Mouse (Mus musculus): Measurements from ENCODE around the gene Cacnb1. TPM values are rescaled to one million over a fixed set of nuclear protein-coding genes. Genes with fewer than 3 reads are reported as not detected.

Gene Cacnb1
- total RNA-seq, 2 experiments from 2014 or later, result 100 to 104 TPM

DNA sequence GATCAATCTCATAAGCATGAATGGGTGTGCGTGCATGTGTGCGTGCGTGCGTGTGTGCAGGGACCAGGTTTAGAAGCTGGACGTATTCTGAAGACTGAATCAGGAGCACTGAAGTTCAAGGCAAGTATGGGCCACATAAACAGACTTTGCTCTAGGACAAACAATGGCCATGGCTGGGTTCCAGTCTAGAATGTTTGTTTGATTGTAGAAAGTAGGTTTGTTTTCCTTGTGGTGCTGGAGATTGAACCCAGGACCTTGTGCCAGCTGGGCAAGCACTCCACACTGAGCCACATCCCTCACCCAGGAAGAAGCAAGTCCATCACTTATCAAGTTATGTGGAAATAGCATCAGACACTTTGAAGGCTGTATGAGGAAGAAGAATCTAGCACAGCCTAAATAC is 6.7 kb downstream of the Cacnb1 start:
- no peak for DNase-seq
- intact Hi-C loops (cut with DNase I), result no loop called here

DNA sequence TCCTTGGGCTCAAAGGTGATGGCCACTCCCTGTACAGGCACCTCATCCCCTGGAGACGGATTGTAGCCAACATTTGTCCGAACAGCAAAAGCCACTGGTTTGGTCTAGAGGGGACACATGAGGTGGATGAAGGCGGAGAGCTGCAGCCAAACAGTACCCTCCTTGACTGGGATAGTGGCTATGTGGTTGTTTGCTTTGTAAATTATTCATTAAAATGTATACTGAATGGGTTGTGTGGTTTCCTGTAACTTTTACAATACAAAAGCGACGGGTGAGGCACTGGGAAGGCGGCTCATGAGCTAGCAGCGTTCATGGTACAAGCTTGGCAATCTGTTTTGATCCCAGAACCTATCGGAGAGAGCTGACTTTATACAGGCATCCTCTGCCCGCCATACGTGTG is 10.0 kb downstream of the Cacnb1 start:
- intact Hi-C loops (cut with DNase I), result no loop called here
- no peak for DNase-seq

DNA sequence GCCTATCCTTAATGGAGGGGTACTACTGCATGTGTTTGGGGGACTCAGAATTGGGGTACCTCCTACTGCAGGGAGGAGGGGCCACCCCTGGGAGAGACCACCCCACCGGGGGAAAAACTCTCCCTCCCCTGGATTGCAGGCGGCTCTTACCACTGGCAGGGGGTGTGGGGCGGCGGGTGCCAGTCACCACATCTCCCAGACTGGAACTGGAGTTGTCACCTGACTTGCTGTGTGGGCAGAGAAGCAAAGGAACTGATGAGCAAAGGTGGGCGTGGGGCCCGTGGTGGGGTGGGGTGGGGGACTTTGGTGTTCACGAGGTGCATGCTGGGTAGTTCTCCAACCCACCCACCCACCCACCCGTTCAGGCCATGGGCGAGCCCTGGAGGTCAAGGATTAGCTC is 11.1 kb downstream of the Cacnb1 start:
- intact Hi-C loops (cut with DNase I), result no loop called here
- no peak for DNase-seq

DNA sequence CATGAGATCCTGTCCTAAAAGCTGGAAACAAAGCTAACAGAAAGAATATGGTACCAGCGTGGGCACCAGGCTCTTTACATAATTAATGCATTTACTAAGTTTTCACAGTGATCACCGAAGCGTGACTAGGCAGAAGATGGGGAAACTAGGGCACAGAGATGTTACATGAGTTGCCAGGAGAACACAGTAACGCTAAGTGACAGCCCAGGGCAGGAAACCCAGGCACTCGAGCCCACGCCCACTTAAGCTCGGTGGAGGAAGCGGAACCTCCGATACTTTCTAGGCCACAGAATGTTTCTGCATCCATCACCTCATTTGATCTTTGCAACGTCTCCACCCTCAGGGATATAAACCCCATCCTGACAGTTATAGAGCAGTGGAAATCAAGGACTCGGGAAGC is 14.7 kb downstream of the Cacnb1 start:
- intact Hi-C loops (cut with DNase I), result no loop called here
- no peak for DNase-seq

DNA sequence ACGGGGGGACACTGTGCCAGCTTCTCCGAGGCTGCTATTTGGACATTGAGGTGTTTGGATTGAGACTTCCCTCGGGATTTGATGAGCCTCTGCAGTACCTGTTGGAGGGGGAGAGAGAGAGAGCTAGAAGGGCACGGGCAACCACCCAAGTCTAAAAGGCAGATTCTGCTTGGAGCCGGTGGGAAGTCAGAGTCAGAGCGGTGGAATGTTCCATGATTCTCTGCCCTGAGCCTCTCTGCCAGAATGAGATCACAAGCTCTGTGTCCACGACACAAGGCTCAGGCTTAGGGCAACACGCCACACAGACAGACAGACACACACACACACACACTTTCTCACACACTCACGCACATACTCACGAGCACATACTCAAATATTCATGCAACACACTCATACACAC is 17.1 kb downstream of the Cacnb1 start:
- no peak for DNase-seq
- intact Hi-C loops (cut with DNase I), result no loop called here

DNA sequence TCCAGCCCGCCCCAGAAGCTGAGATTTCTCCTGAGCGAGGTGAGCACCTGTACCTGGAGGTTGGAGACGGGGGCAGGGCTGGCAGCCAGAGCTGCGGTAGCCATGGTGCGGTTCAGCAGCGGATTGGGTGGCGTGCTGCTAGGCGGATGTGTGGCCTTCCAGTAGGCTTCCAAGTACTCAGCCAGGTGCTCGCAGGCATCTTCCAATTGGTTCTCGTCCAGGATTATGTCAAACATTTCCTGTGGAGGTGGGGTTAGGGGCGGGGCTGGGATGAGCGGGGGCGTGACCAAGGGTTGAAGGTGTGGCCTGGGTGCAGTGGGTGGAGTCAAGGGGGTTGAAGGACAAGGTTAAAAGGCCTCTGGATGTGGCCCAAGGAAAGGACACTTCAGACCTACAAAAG is 17.8 kb downstream of the Cacnb1 start:
- intact Hi-C loops (cut with DNase I), result no loop called here
- no peak for DNase-seq

DNA sequence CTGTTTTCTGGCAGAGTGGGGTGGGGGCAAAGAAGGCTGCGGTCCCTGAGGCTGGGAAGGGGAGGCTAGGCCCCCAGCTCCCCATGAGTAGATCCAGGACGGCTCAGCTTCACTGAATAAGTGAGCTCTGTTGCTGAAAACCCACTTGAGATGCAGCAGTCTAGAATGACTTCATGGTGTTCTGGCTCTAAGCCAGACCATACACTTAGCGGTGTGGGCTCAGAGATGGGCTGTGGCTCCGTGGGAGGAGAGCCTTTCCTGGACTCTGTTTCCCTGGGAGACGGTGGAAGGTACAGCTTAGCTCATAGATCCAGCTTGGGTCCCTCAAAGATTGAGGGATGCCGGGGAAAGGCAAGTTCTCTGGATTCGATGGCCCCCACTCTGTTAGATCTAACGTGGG is 18.7 kb downstream of the Cacnb1 start:
- DNase-seq, result no peak
- intact Hi-C loops (cut with DNase I), result no loop called here

DNA sequence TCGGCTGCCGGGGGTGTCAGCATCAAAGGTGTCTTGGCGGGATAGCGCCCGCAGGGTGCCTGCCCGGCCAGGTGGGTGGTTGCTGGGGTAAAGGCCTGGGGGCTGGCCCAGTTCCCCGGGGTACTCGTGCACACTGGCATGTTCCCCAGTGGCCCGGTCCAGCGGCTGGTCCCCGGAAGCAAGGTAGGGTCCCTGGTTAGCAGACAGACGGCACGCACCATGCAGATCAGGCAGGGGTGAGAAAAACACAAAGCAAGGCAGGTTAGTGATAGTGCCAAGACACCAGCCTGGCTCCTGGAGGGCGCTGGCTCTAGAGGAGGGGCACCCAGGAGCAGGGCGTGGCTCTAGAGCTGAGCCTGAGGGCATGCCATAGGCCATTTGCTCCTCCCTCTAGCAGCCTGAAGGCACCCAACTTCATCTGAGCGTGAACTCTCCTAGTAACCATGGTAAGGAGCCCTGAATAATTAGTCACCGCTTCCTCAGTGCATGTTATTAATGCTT is 19.6 kb downstream of the Cacnb1 start:
- DNase-seq, result no peak
- intact Hi-C loops (cut with DNase I), result no loop called here

DNA sequence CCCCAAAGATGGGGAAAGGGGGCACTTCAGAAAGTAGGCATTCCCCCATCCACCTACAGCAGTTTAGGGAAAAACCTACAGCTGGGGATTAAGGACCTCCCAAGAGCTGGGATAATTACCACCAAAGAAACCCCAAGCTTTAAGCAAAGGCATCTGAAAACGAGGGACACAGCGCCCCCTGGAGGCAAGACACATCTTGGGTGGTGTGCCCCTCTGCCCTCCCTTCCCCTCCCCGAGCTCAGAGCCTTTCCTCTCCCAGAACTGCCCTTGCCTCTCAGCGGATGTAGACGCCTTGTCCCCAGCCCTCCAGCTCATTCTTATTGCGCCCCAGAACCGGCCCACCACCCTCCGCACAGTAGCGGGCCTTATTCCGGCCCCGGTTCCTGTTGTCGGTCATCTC is 20.2 kb downstream of the Cacnb1 start:
- intact Hi-C loops (cut with DNase I), result no loop called here
- peak; percentile 89 for DNase-seq

DNA sequence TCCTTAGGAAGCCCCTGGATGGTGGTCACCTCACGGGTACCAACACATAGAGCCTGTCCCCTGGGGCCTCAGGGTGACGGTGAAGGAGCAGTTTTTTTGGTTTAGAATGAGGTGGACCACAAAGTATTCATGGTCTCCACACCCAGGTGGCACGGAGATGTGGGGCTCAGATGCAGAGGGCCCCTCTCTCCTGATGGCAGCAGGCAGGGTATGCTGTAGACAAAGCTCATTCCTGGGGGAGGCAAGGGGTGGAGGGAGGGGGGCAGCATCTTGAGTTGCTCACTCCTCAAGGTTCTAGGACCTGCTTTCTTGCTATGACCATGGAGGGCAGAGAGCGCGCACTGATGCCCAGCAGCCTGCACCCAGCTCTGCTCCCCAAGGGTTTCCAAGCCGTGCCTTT is 20.8 kb downstream of the Cacnb1 start:
- intact Hi-C loops (cut with DNase I), result no loop called here
- DNase-seq, result no peak

DNA sequence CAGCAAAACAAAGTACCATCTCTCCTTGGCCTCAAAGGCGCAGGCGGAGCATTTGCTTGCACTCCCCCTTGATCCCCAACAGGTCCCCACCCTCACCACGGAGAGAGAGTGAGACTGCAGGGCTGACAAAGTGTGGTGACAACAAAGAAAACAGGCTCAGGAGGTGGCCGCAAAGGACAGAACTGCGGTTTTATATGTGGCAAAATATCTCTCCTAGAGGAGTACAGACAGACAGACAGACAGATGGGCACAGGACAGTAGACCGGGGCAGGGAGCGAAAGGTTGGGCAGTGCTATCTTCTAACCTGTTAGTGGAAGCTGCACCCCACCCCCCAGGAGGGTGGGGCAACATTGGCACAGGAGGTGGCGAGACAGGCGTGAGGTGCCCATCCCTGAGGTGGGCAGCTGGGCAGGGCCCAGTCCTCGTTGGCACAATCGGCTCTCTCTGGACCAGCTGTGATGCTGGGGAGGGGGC is 21.4 kb downstream of the Cacnb1 start:
- intact Hi-C loops (cut with DNase I), result no loop called here
- DNase-seq, result no peak

DNA sequence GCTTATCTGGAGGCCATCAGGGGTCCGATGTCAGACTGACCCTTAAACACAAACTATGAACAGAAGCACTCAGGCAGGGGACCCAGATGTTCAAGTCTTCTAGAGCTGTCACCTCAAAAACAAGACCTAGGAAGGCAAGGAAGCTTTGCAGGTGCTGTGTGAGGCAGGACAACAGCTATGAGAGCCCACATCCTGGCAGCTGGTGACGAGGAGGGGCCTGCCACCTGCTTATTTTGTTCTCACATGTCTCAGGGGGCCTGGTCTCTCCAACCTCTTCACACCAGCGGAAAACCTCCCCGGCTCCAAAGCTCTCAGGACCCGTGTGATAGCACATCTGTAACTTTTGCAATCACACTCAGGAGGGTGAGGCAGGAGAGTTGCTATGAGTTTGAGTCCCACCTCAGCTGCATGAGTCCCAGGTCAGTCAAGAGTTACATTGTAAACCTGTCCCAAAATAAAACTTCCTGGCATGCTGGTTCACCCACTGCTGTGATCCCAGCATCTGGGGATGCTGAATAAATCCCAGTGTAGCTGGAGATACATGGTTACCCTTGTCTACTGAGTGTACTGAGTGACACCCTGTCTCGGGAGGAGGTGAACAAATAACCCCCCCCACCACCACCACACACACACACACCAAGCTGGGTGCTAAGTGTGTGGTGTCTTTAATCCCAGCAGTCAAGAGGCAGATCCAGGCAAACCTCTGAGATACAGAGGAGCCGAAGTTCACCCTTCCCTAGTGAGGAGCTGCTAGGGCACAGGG is 22.3 kb downstream of the Cacnb1 start:
- intact Hi-C loops (cut with DNase I), result no loop called here
- DNase-seq, result no peak

DNA sequence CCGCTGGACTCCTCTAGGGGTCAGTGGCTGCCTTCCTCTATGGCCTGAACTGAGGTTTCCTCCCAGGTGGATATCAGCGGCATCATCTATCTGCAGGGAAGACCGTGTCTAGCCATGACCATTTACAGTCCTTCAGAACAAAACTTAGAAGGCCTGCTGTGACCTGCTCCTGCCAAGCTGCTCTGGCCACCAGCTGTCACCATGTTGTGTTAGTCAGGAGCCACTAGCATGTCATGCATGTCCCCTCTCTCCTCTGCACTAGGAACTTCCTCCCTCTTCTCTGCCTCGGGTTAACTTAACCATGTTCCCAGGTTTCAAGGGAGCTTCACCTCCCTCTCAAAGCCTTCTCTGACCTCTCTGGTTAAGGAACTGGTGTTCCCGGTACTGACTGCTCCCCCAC is 23.1 kb downstream of the Cacnb1 start:
- intact Hi-C loops (cut with DNase I), result no loop called here
- DNase-seq, result no peak

DNA sequence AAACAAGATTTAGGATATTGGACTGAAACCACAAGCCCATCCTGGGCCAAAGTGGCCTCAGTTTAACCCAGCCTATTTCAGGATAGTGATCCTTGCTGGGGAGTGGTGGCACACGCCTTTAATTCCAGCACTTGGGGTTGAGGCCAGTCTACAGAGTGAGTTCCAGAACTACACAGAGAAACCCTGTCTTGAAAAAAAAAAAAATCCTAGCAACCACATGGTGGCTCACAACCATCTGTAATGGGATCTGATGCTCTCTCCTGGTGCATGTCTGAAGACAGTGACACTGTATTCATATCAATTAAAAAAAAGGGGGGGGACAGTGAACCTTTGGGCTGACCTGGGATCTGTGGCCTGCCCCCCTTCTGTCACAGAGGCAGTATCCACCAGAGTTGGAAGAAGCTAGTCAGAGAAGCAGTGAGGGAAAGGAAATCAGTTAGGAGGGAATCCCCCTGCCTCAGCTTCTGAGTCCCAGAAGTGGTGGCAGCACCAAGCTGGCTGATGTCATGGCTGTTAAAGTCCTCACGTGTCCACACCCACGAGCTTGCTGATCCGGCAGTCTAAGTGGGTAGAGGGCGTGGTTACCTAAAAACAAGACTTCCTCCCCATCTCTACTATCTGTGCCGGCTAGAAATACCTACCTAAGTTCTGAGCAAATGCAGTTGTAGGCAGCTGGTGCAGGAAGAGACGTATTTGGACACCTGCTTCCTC is 23.8 kb downstream of the Cacnb1 start:
- intact Hi-C loops (cut with DNase I), result no loop called here
- no peak for DNase-seq

DNA sequence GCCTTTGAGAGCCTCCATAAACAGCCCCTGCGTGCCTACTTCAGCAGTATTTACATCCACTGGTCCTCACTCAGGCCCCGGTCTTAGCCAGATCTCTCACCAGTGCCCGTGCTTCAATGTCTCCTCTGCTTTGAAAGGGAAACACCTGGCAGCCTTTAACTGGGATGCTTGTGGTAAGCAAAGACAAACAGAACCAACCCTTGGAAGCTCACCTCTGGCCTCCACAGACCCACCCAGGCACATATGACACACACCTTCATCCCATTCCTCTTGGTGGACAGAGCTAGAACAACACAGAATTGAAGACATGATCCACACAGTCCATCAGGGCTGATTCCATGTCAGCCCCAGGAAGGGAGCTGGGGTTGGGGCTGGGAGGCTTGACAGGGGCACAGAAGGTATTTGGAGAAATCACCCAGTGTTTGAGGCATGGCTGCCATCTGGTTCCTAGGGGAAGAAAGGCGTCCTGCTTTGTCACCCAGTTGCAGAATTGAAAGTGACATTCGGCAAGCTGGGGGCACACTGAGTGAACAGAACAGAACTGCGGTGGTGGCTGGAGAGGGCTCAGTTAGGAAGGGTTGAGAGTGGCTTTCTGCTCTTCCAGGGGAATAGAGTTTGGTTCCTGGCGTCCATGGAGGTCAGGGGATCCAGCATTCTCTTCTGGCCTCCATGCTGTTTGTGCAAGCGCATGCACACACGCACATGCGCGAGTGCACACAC is 24.6 kb downstream of the Cacnb1 start:
- intact Hi-C loops (cut with DNase I), result no loop called here
- no peak for DNase-seq

DNA sequence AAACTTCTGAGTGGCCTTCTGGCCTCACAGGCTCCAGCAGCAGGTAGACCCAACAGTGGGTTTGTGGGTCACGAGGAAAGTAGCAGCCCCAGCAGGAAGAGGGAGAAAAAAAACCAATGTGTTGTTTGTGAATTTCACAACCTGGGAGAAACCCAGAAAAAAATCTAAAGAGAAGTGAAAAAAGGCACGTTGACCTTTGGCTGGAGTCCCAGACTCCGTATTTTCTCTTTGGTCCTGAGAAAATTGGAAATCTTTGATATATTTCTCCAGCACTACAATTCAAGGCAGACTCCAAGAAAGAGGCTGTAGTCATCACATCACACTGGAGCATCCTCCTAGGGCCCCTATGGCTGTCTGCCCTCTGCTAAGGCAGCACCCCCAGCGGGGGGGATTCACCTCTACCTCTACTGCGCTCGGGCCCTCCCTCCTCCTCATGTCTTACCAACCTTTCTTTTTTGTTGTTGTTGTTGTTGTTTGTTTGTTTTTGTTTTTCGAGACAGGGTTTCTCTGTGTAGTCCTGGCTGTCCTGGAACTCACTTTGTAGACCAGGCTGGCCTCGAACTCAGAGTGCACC is 25.4 kb downstream of the Cacnb1 start:
- DNase-seq, result no peak

DNA sequence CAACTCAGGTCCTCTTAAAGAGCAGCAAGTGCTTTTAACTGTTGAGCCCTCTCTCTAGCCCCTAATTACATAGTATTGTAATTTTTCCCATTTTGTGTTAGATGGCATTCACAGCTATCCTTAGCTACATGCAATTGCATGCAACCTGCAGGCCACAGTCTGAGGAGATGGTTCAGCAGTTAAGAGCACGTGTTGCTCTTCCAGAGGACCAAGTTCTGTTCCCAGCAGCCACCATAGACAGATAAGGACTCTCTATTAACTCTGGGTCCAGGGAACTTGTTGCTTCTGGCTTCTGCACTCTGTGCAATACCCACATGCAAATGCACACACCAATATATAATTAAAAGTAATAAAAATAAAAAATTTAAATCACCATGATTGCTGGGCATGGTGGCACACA is 26.1 kb downstream of the Cacnb1 start:
- no peak for DNase-seq
- intact Hi-C loops (cut with DNase I), result no loop called here

More for the DNA sequence above, 25.4 kb downstream of the Cacnb1 start:
- intact Hi-C loops (cut with DNase I), result no loop called here

DNA sequence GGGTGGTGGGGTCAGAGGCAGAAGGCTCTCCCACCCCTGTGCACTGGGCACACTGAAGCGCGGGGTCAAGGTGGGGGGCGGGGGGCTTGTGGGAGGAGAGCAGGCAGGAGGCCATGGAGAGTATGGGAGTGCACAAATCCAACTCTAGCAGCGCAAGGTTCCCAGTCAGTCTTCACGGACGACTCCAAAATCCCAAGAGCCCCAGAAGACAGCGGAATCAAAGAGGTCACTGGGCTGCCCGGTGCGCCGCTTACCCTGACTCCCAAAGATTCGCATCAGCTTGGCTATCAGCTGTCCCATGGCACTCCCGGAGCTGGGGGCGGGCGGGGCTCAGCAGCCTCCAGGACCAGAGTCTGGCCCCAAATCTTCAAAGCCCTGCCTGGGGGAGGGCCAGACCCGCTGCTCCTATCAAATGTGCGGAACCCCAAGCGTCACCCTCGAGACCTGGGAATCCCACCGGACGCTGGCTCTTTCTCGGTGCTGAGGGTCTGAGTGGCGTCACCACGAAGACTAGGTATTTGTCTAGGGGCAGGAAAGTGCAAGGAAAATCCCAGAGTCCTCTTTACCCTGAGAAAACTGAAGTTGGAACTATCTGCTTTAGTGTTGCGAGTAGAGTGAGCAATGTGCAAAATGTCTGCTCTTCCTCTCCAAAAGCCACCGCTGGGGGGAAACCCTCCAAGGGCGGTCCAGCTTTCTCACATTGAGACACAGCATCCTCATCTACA is 27.1 kb downstream of the Cacnb1 start, which contains the start of gene Arl5c:
Arl5c (minus strand) TSS at position 618 of the 725 bp plus-strand sequence.
- intact Hi-C loops (cut with DNase I), result no loop called here
- no peak for DNase-seq

DNA sequence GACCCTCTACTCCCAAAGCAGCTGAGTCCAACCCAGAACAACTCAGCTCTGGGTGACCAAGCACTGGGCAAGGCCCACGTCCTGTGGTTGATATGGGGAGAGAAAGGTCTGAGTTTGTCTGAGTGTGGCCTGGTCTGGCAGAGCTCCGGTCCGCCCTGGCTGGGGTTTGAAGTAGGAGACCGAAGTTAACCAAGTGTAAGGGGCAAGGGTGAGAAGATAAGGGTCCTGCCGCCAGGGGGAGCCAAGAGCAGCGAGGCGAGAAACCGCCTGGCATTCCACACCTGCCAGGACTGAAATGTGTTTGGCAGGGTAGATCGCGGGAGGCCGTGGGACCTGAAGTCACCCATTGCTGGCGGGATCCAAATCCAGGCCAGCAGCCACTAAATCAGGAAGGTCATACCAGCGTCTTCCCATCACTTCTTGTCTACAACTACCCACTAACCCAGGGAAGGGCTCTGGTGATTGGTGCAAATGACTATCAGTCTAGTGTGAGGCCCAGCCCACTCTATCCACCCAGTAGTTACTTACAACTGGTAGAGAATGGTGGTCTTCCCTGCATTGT is 28.2 kb downstream of the Cacnb1 start:
- peak; percentile 72 for DNase-seq
- intact Hi-C loops (cut with DNase I), result no loop called here

DNA sequence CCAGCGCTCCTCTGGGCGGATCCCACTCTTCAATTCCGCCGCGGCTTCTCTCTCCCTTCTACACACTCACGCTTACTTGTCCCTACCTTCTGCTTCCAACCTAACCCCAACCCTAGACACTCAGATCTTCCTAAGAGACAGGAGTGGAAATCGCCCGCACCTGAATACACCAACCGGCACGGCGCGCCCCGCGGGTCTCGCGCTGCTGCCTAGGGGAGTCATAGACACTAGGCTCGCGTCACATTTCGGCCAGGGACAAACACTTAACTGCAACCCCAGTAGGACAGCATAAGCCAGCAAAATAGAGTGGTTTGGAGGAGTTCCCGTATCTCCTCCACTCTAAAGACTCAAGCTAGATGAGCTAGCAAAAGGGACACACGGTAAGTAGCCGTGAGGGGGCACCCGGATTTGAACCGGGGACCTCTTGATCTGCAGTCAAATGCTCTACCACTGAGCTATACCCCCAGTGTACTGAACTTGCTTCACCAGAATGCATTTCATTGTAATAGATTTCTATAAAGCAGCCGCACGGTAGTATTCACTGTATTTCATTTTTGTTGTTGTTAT is 34.2 kb downstream of the Cacnb1 start:
- intact Hi-C loops (cut with DNase I), result loop anchor here (5.0 kb wide), 3 partner anchors 86 to 206 kb away; partner anchors contain the start of genes Lasp1 and Rpl23
- DNase-seq, result peak; percentile 87
